Mouse (Mus musculus) MEL (cell line): ENCODE data around the gene Ap1m1. TPM values are rescaled to one million over a fixed set of nuclear protein-coding genes. Genes with fewer than 3 reads are reported as not detected.

Experiments
- DNase-seq: peaks from one replicate; pipeline ENCODE4 v3.0.0; 2011; ENCODE audit warnings: low read depth, low spot score
- H3K27ac ChIP-seq: 2 replicates; pipeline ENCODE4 v1.5.1; 2012; ENCODE audit warnings: low read depth, mild to moderate bottlenecking, control low read depth, low read length, moderate library complexity; ENCODE audit not compliant: control insufficient read depth
- H3K27me3 ChIP-seq, 2 experiments: fragments of 150-350 bp in 1 of 2; sonication (generic) in 1 of 2; 2 replicates each; pipeline ENCODE4 v1.6.1; 2012; ENCODE audit warnings: low read length in 2 of 2, mild to moderate bottlenecking in 2 of 2, improper control_type of control experiment in 1 of 2, moderate library complexity in 1 of 2; ENCODE audit not compliant: insufficient read depth in 2 of 2, control insufficient read depth in 1 of 2
- H3K36me3 ChIP-seq, 2 experiments: 2 replicates each; pipeline ENCODE4 v1.6.1; 2012 to 2014; ENCODE audit warnings: low read length in 2 of 2, improper control_type of control experiment in 1 of 2, inconsistent platforms in 1 of 2, mild to moderate bottlenecking in 1 of 2; ENCODE audit not compliant: insufficient read depth in 2 of 2, control insufficient read depth in 1 of 2
- H3K4me1 ChIP-seq, 2 experiments: fragments of 150-350 bp in 1 of 2; sonication (generic) in 1 of 2; 2 replicates each; pipeline ENCODE4 v1.6.1; 2012; ENCODE audit warnings: low read length in 2 of 2, improper control_type of control experiment in 1 of 2, mild to moderate bottlenecking in 1 of 2; ENCODE audit not compliant: insufficient read depth in 2 of 2, control insufficient read depth in 1 of 2
- H3K4me3 ChIP-seq, 2 experiments: fragments of 150-350 bp in 1 of 2; sonication (generic) in 1 of 2; 2 replicates each; pipeline ENCODE4 v1.5.1; 2012; ENCODE audit warnings: low read depth in 2 of 2, low read length in 2 of 2, mild to moderate bottlenecking in 2 of 2, moderate library complexity in 2 of 2, control low read depth in 1 of 2, improper control_type of control experiment in 1 of 2; ENCODE audit not compliant: control insufficient read depth in 1 of 2, insufficient read depth in 1 of 2
- H3K79me2 ChIP-seq: 2 replicates; pipeline ENCODE4 v1.6.1; 2012; ENCODE audit warnings: mild to moderate bottlenecking, low read length, moderate library complexity; ENCODE audit not compliant: control insufficient read depth, poor library complexity, insufficient read depth
- H3K9ac ChIP-seq: 2 replicates; pipeline ENCODE4 v1.6.1; 2012; ENCODE audit warnings: low read depth, mild to moderate bottlenecking, control low read depth, low read length, moderate library complexity; ENCODE audit not compliant: control insufficient read depth, poor library complexity, severe bottlenecking
- H3K9me3 ChIP-seq: fragments of 150-350 bp; sonication (generic); replicated peaks from 2 replicates; pipeline ENCODE4 v1.6.1; 2012; ENCODE audit warnings: mild to moderate bottlenecking, low read length, improper control_type of control experiment, moderate library complexity; ENCODE audit not compliant: insufficient read depth
- CHD2 ChIP-seq: IDR thresholded peaks from 2 replicates; pipeline ENCODE4 v1.6.1; 2011; ENCODE audit warnings: low read length, improper control_type of control experiment
- E2F4 ChIP-seq: IDR thresholded peaks from 2 replicates; pipeline ENCODE4 v1.6.1; 2011; ENCODE audit warnings: low read depth, low read length, improper control_type of control experiment, borderline replicate concordance
- ELF1 ChIP-seq: IDR thresholded peaks from 2 replicates; pipeline ENCODE4 v1.6.1; 2014; ENCODE audit warnings: low read depth, mild to moderate bottlenecking, inconsistent platforms, low read length, improper control_type of control experiment, moderate library complexity
- ETS1 ChIP-seq: IDR thresholded peaks from 2 replicates; pipeline ENCODE4 v1.6.1; 2012; ENCODE audit warnings: low read depth, mild to moderate bottlenecking, inconsistent platforms, low read length, improper control_type of control experiment, moderate library complexity
- GABPA ChIP-seq: IDR thresholded peaks from 2 replicates; pipeline ENCODE4 v1.6.1; 2012; ENCODE audit warnings: low read depth, mild to moderate bottlenecking, inconsistent platforms, low read length, improper control_type of control experiment, moderate library complexity
- GATA1 ChIP-seq: IDR thresholded peaks from 2 replicates; pipeline ENCODE4 v1.6.1; 2011; ENCODE audit warnings: low read depth, low read length, improper control_type of control experiment
- HCFC1 ChIP-seq: IDR thresholded peaks from 2 replicates; pipeline ENCODE4 v1.6.1; 2012; ENCODE audit warnings: low read depth, mild to moderate bottlenecking, inconsistent platforms, low read length, improper control_type of control experiment, moderate library complexity
- MAX ChIP-seq: IDR thresholded peaks from 2 replicates; pipeline ENCODE4 v1.6.1; 2011; ENCODE audit warnings: low read length, improper control_type of control experiment
- MAZ ChIP-seq: IDR thresholded peaks from 2 replicates; pipeline ENCODE4 v1.6.1; 2012; ENCODE audit warnings: low read depth, mild to moderate bottlenecking, inconsistent platforms, low read length, improper control_type of control experiment
- NELFE ChIP-seq: IDR thresholded peaks from 2 replicates; pipeline ENCODE4 v1.6.1; 2011; ENCODE audit warnings: low read depth, low read length, improper control_type of control experiment
- NRF1 ChIP-seq: IDR thresholded peaks from 2 replicates; pipeline ENCODE4 v1.6.1; 2014; ENCODE audit warnings: low read depth, mild to moderate bottlenecking, inconsistent platforms, low read length, improper control_type of control experiment, moderate library complexity; ENCODE audit not compliant: poor library complexity, insufficient read depth, severe bottlenecking
- POLR2A ChIP-seq, 2 experiments: IDR thresholded peaks; 2 replicates each; pipeline ENCODE4 v1.6.1; 2011 to 2012; ENCODE audit warnings: low read length in 2 of 2, mild to moderate bottlenecking in 2 of 2, control low read depth in 1 of 2, improper control_type of control experiment in 1 of 2, low read depth in 1 of 2, moderate library complexity in 1 of 2; ENCODE audit not compliant: control insufficient read depth in 1 of 2, insufficient read depth in 1 of 2, poor library complexity in 1 of 2
- POLR2AphosphoS2 ChIP-seq: IDR thresholded peaks from 2 replicates; pipeline ENCODE4 v1.6.1; 2011; ENCODE audit warnings: low read length, improper control_type of control experiment
- POLR2AphosphoS5 ChIP-seq: IDR thresholded peaks from 2 replicates; pipeline ENCODE4 v1.6.1; 2012; ENCODE audit warnings: low read depth, borderline replicate concordance, mild to moderate bottlenecking, inconsistent platforms, low read length, moderate library complexity, mixed read lengths
- RAD21 ChIP-seq: IDR thresholded peaks from 2 replicates; pipeline ENCODE4 v1.6.1; 2011; ENCODE audit warnings: mild to moderate bottlenecking, low read depth, low read length, improper control_type of control experiment
- RCOR1 ChIP-seq: IDR thresholded peaks from 2 replicates; pipeline ENCODE4 v1.6.1; 2012; ENCODE audit warnings: low read depth, mild to moderate bottlenecking, inconsistent platforms, low read length, improper control_type of control experiment
- SIN3A ChIP-seq: IDR thresholded peaks from 2 replicates; pipeline ENCODE4 v1.6.1; 2012; ENCODE audit warnings: low read length, improper control_type of control experiment, inconsistent platforms
- TAL1 ChIP-seq: IDR thresholded peaks from 2 replicates; pipeline ENCODE4 v1.6.1; 2012; ENCODE audit warnings: mild to moderate bottlenecking, inconsistent platforms, low read length, moderate library complexity, mixed read lengths
- TBP ChIP-seq: IDR thresholded peaks from 2 replicates; pipeline ENCODE4 v1.8.0; 2011; ENCODE audit warnings: low read depth, low read length, improper control_type of control experiment
- TCF12 ChIP-seq: IDR thresholded peaks from 2 replicates; pipeline ENCODE4 v1.6.1; 2014; ENCODE audit warnings: low read depth, mild to moderate bottlenecking, inconsistent platforms, low read length, improper control_type of control experiment, moderate library complexity
- USF1 ChIP-seq: IDR thresholded peaks from 2 replicates; pipeline ENCODE4 v1.6.1; 2014; ENCODE audit warnings: low read depth, mild to moderate bottlenecking, inconsistent platforms, low read length, improper control_type of control experiment, moderate library complexity
- ZC3H11A ChIP-seq: IDR thresholded peaks from 2 replicates; pipeline ENCODE4 v1.6.1; 2012; ENCODE audit warnings: low read depth, mild to moderate bottlenecking, inconsistent platforms, low read length, improper control_type of control experiment
- ZKSCAN1 ChIP-seq: IDR thresholded peaks from 2 replicates; pipeline ENCODE4 v1.6.1; 2012; ENCODE audit warnings: low read depth, mild to moderate bottlenecking, inconsistent platforms, low read length, improper control_type of control experiment, moderate library complexity
- ZMIZ1 ChIP-seq: IDR thresholded peaks from 2 replicates; pipeline ENCODE4 v1.6.1; 2012; ENCODE audit warnings: low read depth, mild to moderate bottlenecking, inconsistent platforms, low read length, improper control_type of control experiment, moderate library complexity
- ZNF384 ChIP-seq: IDR thresholded peaks from 2 replicates; pipeline ENCODE4 v1.6.1; 2012; ENCODE audit warnings: low read depth, mild to moderate bottlenecking, inconsistent platforms, low read length, improper control_type of control experiment
- polyA plus RNA-seq, 2 experiments: library from polyadenylated mRNA; stranded (reverse) in 1 of 2; unstranded in 1 of 2; fragments of >175 nt in 1 of 2; fragments of >200 nt in 1 of 2; gene quantifications; 2 replicates each; pipeline versions ENCODE4 v1.2.1 to v1.2.4; 2012; ENCODE audit warnings: low replicate concordance in 2 of 2, low read depth in 1 of 2; ENCODE audit not compliant: insufficient read length in 2 of 2, insufficient read depth in 1 of 2, missing spikeins in 1 of 2
- total RNA-seq: library from RNA; depleted of rRNA; stranded (reverse); fragments of 300-350 nt; gene quantifications from 2 replicates; pipeline ENCODE4 v1.2.3, GENCODE M21; 2012

The Ap1m1 gene
- total and polyA plus RNA-seq, 3 experiments, result 47.4 to 117 TPM; not detected in 1

DNA sequence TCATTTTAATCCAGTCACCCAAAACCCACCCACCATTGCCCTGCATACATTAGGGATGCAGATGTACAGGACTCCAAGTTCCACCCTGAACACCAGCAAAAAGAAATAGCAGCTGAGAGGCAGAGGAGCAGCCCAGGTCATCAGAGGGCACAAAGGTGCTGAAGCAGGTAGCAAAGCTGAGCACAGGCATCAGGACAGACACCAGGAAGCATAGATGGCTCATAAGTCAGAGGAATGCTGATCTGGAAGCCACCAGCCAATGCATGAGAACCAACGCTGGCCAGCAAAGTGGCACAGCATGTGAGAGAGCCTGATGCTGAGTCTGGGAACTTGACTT, 18.1 kb downstream of the Ap1m1 start:
- TF ChIP-seq POLR2AphosphoS2 (0 out of 2 replicates have a peak, but pooled peaks have one; percentile 21), GATA1 (no peak)
- H3K9me3 ChIP-seq, result no peaks in the 10 kb centered on the region
- no peaks in the 10 kb centered on the region for H3K36me3 ChIP-seq
- H3K79me2 ChIP-seq, result no peaks in the 10 kb centered on the region
- DNase-seq, result no peak
- H3K4me1 ChIP-seq, result no peaks in the 10 kb centered on the region
- H3K4me3 ChIP-seq, result no peak overlapping the region
- H3K9ac ChIP-seq, result no peak overlapping the region
- no peaks in the 10 kb centered on the region for H3K27me3 ChIP-seq
- no peak overlapping the region for H3K27ac ChIP-seq

DNA sequence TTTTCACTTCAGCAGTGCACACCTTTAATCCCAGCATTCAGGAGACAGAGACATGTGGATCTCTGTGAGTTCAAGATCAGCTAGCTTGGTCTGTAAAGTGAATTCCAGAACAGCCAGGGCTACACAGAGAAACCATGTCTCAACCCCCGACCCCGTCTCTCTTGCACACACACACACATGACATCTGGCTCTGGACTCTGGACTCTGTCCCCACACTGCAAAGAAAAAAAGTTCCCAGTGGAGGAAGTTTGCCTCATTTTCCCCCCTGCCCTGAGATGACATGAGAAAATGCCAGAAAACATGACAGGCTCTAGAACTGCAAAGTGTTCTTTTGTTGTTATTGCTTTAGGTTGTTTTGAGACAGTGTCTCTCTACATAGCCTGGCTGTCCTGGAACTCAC, 20.0 kb downstream of the Ap1m1 start:
- Histone ChIP-seq H3K9ac (no peak overlapping the region), H3K4me3 (no peak overlapping the region), H3K4me1 (no peaks in the 10 kb centered on the region), H3K9me3 (no peaks in the 10 kb centered on the region), H3K27ac (no peak overlapping the region), H3K36me3 (no peaks in the 10 kb centered on the region), H3K79me2 (no peaks in the 10 kb centered on the region), H3K27me3 (no peaks in the 10 kb centered on the region)
- TF ChIP-seq HCFC1 (no peak), ZNF384 (no peak), GABPA (no peak), USF1 (no peak), POLR2A (IDR thresholded peaks at IDR 0.05; ENCODE audit: control insufficient read depth in 1 of 2, insufficient read depth in 1 of 2, low read depth in 1 of 2, low read length in 2 of 2, poor library complexity in 1 of 2) (no peak), RCOR1 (no peak), POLR2AphosphoS5 (no peak), NRF1 (no peak), ZMIZ1 (no peak), E2F4 (no peak), CHD2 (no peak), ZC3H11A (no peak), MAZ (no peak)
- DNase-seq, result no peak

- Histone ChIP-seq H3K9me3 (no peaks in the 10 kb centered on the region), H3K9ac (no peak overlapping the region), H3K79me2 (no peaks in the 10 kb centered on the region), H3K4me3 (no peak overlapping the region), H3K36me3 (no peaks in the 10 kb centered on the region), H3K4me1 (no peaks in the 10 kb centered on the region), H3K27me3 (no peaks in the 10 kb centered on the region), H3K27ac (no peak overlapping the region)
- TF ChIP-seq GABPA (no peak), NELFE (no peak), ZKSCAN1 (no peak), MAX (no peak), ZMIZ1 (no peak), ETS1 (no peak), SIN3A (no peak), GATA1 (no peak), TAL1 (no peak), CHD2 (no peak), TBP (no peak), RCOR1 (no peak), TCF12 (no peak), RAD21 (no peak), ELF1 (no peak)
- DNase-seq, result no peak
Observed at GRCm38 (mm10) chr8:72260585-72260984, 20.8 kb downstream of the Ap1m1 start.
